In genomic region chr5:111080601-111081000, GRCm38 (mm10) we compare ENCODE assay signal across 28 mouse cellular contexts.
"Had no signal": no experiment of that assay in that cellular context is flagged by ENCODE, and none has a peak within 500 bp of the region (broad histone marks: within the 10 kb centered on the region; RNA-seq: fewer than 3 reads in every experiment).

No protein-coding gene starts in this region.

- DNase-seq: left cerebral cortex, postnatal 4 days; liver; liver, embryonic 13.5 days; liver, postnatal 0 days; lung, adult 18-20 months; lung, adult 2 months; lung, embryonic 14.5 days; lung, postnatal 10 days; lung, postnatal 14 days; lung, postnatal 36 days; lung, postnatal 4 days; midbrain, embryonic 14.5 days had no signal

- H3K9me3 ChIP-seq: limb, embryonic 10.5 days; limb, embryonic 12.5 days; limb, embryonic 13.5 days; limb, embryonic 15.5 days; liver, embryonic 12.5 days; liver, embryonic 13.5 days; liver, embryonic 15.5 days; lung, embryonic 15.5 days; megakaryocyte, embryonic 14.5 days; midbrain, embryonic 10.5 days; midbrain, embryonic 12.5 days; midbrain, embryonic 13.5 days; midbrain, embryonic 15.5 days; neural tube, embryonic 12.5 days had no signal

- H3K4me1 ChIP-seq: limb, embryonic 12.5 days; limb, embryonic 15.5 days; liver, embryonic 12.5 days; liver, embryonic 13.5 days; liver, embryonic 15.5 days; lung, embryonic 15.5 days; midbrain, embryonic 10.5 days; midbrain, embryonic 12.5 days had no signal

- H3K27me3 ChIP-seq: limb, embryonic 12.5 days; limb, embryonic 13.5 days; limb, embryonic 15.5 days; liver, embryonic 12.5 days; liver, embryonic 13.5 days; liver, embryonic 15.5 days; lung, embryonic 15.5 days; midbrain, embryonic 12.5 days; midbrain, embryonic 13.5 days; midbrain, embryonic 15.5 days; neural tube, embryonic 12.5 days had no signal

- H3K4me3 ChIP-seq: limb, embryonic 10.5 days; limb, embryonic 12.5 days; limb, embryonic 13.5 days; limb, embryonic 15.5 days; liver, embryonic 12.5 days; liver, embryonic 13.5 days; liver, embryonic 15.5 days; lung, embryonic 15.5 days; megakaryocyte, embryonic 14.5 days; midbrain, embryonic 10.5 days; midbrain, embryonic 12.5 days; midbrain, embryonic 13.5 days; midbrain, embryonic 15.5 days; myocyte; neural tube, embryonic 12.5 days had no signal

- H3K36me3 ChIP-seq: limb, embryonic 10.5 days; limb, embryonic 12.5 days; limb, embryonic 15.5 days; liver, embryonic 12.5 days; liver, embryonic 13.5 days; liver, embryonic 15.5 days; lung, embryonic 15.5 days; midbrain, embryonic 10.5 days; midbrain, embryonic 12.5 days; midbrain, embryonic 13.5 days; midbrain, embryonic 15.5 days; neural tube, embryonic 12.5 days had no signal

- H3K27ac ChIP-seq: limb, embryonic 10.5 days; limb, embryonic 12.5 days; limb, embryonic 13.5 days; limb, embryonic 15.5 days; liver, embryonic 12.5 days; liver, embryonic 13.5 days; liver, embryonic 14.5 days; liver, embryonic 15.5 days; lung, embryonic 15.5 days; macrophage; midbrain, embryonic 10.5 days; midbrain, embryonic 12.5 days; midbrain, embryonic 13.5 days; midbrain, embryonic 15.5 days; neural tube, embryonic 12.5 days had no signal

- H3K9ac ChIP-seq: limb, embryonic 12.5 days; limb, embryonic 13.5 days; limb, embryonic 15.5 days; liver, embryonic 12.5 days; liver, embryonic 13.5 days; liver, embryonic 14.5 days; liver, embryonic 15.5 days; liver, postnatal 0 days; lung, embryonic 14.5 days; lung, embryonic 15.5 days; midbrain, embryonic 12.5 days; midbrain, embryonic 13.5 days; midbrain, embryonic 15.5 days; neural tube, embryonic 12.5 days had no signal
